Mouse (Mus musculus): Measurements from ENCODE around the gene Smad6. TPM values are rescaled to one million over a fixed set of nuclear protein-coding genes. Genes with fewer than 3 reads are reported as not detected.

Smad6 gene
- polyA plus RNA-seq, 1 experiment, result 3.1 TPM

- no peak for DNase-seq (ENCODE audit: extremely low spot score in 1 of 2, low spot score in 1 of 2)
These were observed 32.2 kb downstream of the Smad6 start for GRCm38 (mm10) chr9:63989641-63990040.

GRCm38 (mm10) chr9:63989214-63989613, 32.6 kb downstream of the Smad6 start:
- no peak for DNase-seq (ENCODE audit: extremely low spot score in 1 of 2, low spot score in 1 of 2)

- DNase-seq (ENCODE audit: extremely low spot score in 1 of 2, low spot score in 1 of 2), result no peak
These were observed 36.7 kb downstream of the Smad6 start for GRCm38 (mm10) chr9:63985125-63985524.

- DNase-seq (ENCODE audit: extremely low spot score in 1 of 2, low spot score in 1 of 2), result no peak
These were observed 38.8 kb downstream of the Smad6 start for GRCm38 (mm10) chr9:63982937-63983632.

- DNase-seq (ENCODE audit: extremely low spot score in 1 of 2, low spot score in 1 of 2), result no peak
These were observed 39.9 kb downstream of the Smad6 start for GRCm38 (mm10) chr9:63981912-63982311.

- DNase-seq (ENCODE audit: extremely low spot score in 1 of 2, low spot score in 1 of 2), result no peak
These were observed 40.5 kb downstream of the Smad6 start for GRCm38 (mm10) chr9:63981371-63981770.

GRCm38 (mm10) chr9:63980179-63981086, 41.4 kb downstream of the Smad6 start:
- no peak for DNase-seq (ENCODE audit: extremely low spot score in 1 of 2, low spot score in 1 of 2)

GRCm38 (mm10) chr9:63979275-63979674, 42.6 kb downstream of the Smad6 start:
- DNase-seq (ENCODE audit: extremely low spot score in 1 of 2, low spot score in 1 of 2), result no peak

GRCm38 (mm10) chr9:63978682-63979081, 43.2 kb downstream of the Smad6 start:
- no peak for DNase-seq (ENCODE audit: extremely low spot score in 1 of 2, low spot score in 1 of 2)

- DNase-seq (ENCODE audit: extremely low spot score in 1 of 2, low spot score in 1 of 2), result no peak
These were observed 45.9 kb downstream of the Smad6 start for GRCm38 (mm10) chr9:63975996-63976395.

GRCm38 (mm10) chr9:63974258-63975023, 47.4 kb downstream of the Smad6 start:
- no peak for DNase-seq (ENCODE audit: extremely low spot score in 1 of 2, low spot score in 1 of 2)

GRCm38 (mm10) chr9:63973662-63974190, 48.1 kb downstream of the Smad6 start:
- no peak for DNase-seq (ENCODE audit: extremely low spot score in 1 of 2, low spot score in 1 of 2)

- DNase-seq (ENCODE audit: extremely low spot score in 1 of 2, low spot score in 1 of 2), result no peak
These were observed 49.1 kb downstream of the Smad6 start for GRCm38 (mm10) chr9:63972576-63973290.

- DNase-seq (ENCODE audit: extremely low spot score in 1 of 2, low spot score in 1 of 2), result no peak
These were observed 50.3 kb downstream of the Smad6 start for GRCm38 (mm10) chr9:63971557-63971956.

- no peak for DNase-seq (ENCODE audit: extremely low spot score in 1 of 2, low spot score in 1 of 2)
These were observed 51.0 kb downstream of the Smad6 start for GRCm38 (mm10) chr9:63970836-63971235.

GRCm38 (mm10) chr9:63970388-63970787, 51.5 kb downstream of the Smad6 start:
- DNase-seq (ENCODE audit: extremely low spot score in 1 of 2, low spot score in 1 of 2), result no peak

GRCm38 (mm10) chr9:63969467-63969866, 52.4 kb downstream of the Smad6 start:
- DNase-seq (ENCODE audit: extremely low spot score in 1 of 2, low spot score in 1 of 2), result no peak

GRCm38 (mm10) chr9:63968592-63968991, 53.3 kb downstream of the Smad6 start:
- peak in 1 of 2 experiments; percentile 50 for DNase-seq (ENCODE audit: extremely low spot score in 1 of 2, low spot score in 1 of 2)

- no peak for DNase-seq (ENCODE audit: extremely low spot score in 1 of 2, low spot score in 1 of 2)
These were observed 54.3 kb downstream of the Smad6 start for GRCm38 (mm10) chr9:63967408-63968172.

Data from frontal cortex, adult 2 months (tissue).